Mouse (Mus musculus): ENCODE data around the gene 4932438A13Rik. TPM values are rescaled to one million over a fixed set of nuclear protein-coding genes. Genes with fewer than 3 reads are reported as not detected.

Gene 4932438A13Rik
- 127 and 152 TPM in 2 replicates for total RNA-seq (2014; fragmentation: Nextera tagmentation)
- total RNA-seq (2017), result 40.4 and 41.2 TPM in 2 replicates
- polyA plus RNA-seq (2012), result 1.7 and 2.9 TPM in 2 replicates

- Histone ChIP-seq H3K4me3 (ENCODE audit: low read depth, low read length) (peak within 1 kb of the TSS; percentile 92), H3K27me3 (ENCODE audit: insufficient read depth, low read length) (no peaks in the 10 kb centered on the region), H3K9me3 (replicated peaks) (no peaks in the 10 kb centered on the region), H3K36me3 (replicated peaks) (peaks cover 26% of the 10 kb centered on the region), H3K4me1 (ENCODE audit: insufficient read depth, low read depth, low read length) (peaks cover 16% of the 10 kb centered on the region)
- DNase-seq (ENCODE audit: low spot score) (peak; percentile 89), ATAC-seq (ENCODE audit: extremely low read depth, insufficient number of reproducible peaks, low FRiP score, poor library complexity, severe bottlenecking) (peak; percentile 95)
- TF ChIP-seq POLR2AphosphoS5 (IDR thresholded peaks at IDR 0.05; ENCODE audit: insufficient replicate concordance, low read depth, low read length), result no peak
- no peak for TF ChIP-seq GATA1 (IDR thresholded peaks at IDR 0.05; ENCODE audit: borderline replicate concordance, low read length)
- TF ChIP-seq CTCF (IDR thresholded peaks at IDR 0.05; ENCODE audit: low read depth, low read length), result no peak
- no peak for TF ChIP-seq GATA2 (IDR thresholded peaks at IDR 0.05; ENCODE audit: borderline replicate concordance, low read depth, low read length)
- no peak for TF ChIP-seq TAL1 (conservative IDR thresholded peaks at IDR 0.05; ENCODE audit: low read depth, low read length)
Observed at GRCm38 (mm10) chr3:36862721-36863275, at the start of gene 4932438A13Rik. Gene 4932438A13Rik (plus strand): TSS chr3:36863104.

GRCm38 (mm10) chr3:36816633-36817032 lies 46.3 kb upstream of the 4932438A13Rik start:
- ATAC-seq (ENCODE audit: extremely low read depth, insufficient number of reproducible peaks, low FRiP score, poor library complexity, severe bottlenecking), result no peak
- Histone ChIP-seq H3K9me3 (replicated peaks) (no peaks in the 10 kb centered on the region), H3K4me1 (ENCODE audit: insufficient read depth, low read depth, low read length) (no peaks in the 10 kb centered on the region), H3K27me3 (ENCODE audit: insufficient read depth, low read length) (no peaks in the 10 kb centered on the region), H3K36me3 (replicated peaks) (no peaks in the 10 kb centered on the region), H3K4me3 (ENCODE audit: low read depth, low read length) (no peak overlapping the region)
- no peak for DNase-seq (ENCODE audit: low spot score)
- no peak for TF ChIP-seq GATA1 (IDR thresholded peaks at IDR 0.05; ENCODE audit: borderline replicate concordance, low read length)
- TF ChIP-seq GATA2 (IDR thresholded peaks at IDR 0.05; ENCODE audit: borderline replicate concordance, low read depth, low read length), result no peak
- no peak for TF ChIP-seq CTCF (IDR thresholded peaks at IDR 0.05; ENCODE audit: low read depth, low read length)
- TF ChIP-seq TAL1 (conservative IDR thresholded peaks at IDR 0.05; ENCODE audit: low read depth, low read length), result no peak
- no peak for TF ChIP-seq POLR2AphosphoS5 (IDR thresholded peaks at IDR 0.05; ENCODE audit: insufficient replicate concordance, low read depth, low read length)

DNA sequence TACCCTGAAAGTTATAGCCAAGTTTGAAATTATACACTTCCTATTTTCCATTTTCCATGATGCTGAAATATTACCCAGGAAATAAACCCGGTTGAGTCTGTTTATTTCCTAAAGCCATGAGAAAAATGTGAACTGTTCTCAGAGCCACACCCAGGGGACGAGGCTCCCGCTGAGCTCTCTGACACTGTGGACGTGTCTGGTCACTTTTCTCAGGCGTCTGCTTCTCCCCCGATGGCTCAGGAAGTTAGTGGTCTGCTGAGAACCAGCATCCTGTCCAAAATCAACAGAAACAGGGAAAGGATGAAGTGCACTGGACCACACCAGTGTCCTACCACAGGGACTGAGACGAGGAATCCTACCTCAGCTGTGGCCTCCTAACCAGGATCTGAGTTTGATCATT lies 43.5 kb upstream of the 4932438A13Rik start:
- DNase-seq (ENCODE audit: low spot score) (no peak), ATAC-seq (ENCODE audit: extremely low read depth, insufficient number of reproducible peaks, low FRiP score, poor library complexity, severe bottlenecking) (no peak)
- Histone ChIP-seq H3K4me1 (ENCODE audit: insufficient read depth, low read depth, low read length) (no peaks in the 10 kb centered on the region), H3K27me3 (ENCODE audit: insufficient read depth, low read length) (no peaks in the 10 kb centered on the region), H3K36me3 (replicated peaks) (no peaks in the 10 kb centered on the region), H3K4me3 (ENCODE audit: low read depth, low read length) (no peak overlapping the region), H3K9me3 (replicated peaks) (no peaks in the 10 kb centered on the region)
- TF ChIP-seq CTCF (IDR thresholded peaks at IDR 0.05; ENCODE audit: low read depth, low read length) (no peak), POLR2AphosphoS5 (IDR thresholded peaks at IDR 0.05; ENCODE audit: insufficient replicate concordance, low read depth, low read length) (no peak), GATA2 (IDR thresholded peaks at IDR 0.05; ENCODE audit: borderline replicate concordance, low read depth, low read length) (no peak), GATA1 (IDR thresholded peaks at IDR 0.05; ENCODE audit: borderline replicate concordance, low read length) (no peak), TAL1 (conservative IDR thresholded peaks at IDR 0.05; ENCODE audit: low read depth, low read length) (no peak)

- ATAC-seq (ENCODE audit: extremely low read depth, insufficient number of reproducible peaks, low FRiP score, poor library complexity, severe bottlenecking), result no peak
- Histone ChIP-seq H3K36me3 (replicated peaks) (no peaks in the 10 kb centered on the region), H3K4me1 (ENCODE audit: insufficient read depth, low read depth, low read length) (no peaks in the 10 kb centered on the region)
Observed at GRCm38 (mm10) chr3:36821037-36821436, 41.9 kb upstream of the 4932438A13Rik start.

GRCm38 (mm10) chr3:36825098-36825497 lies 37.8 kb upstream of the 4932438A13Rik start:
- Histone ChIP-seq H3K9me3 (replicated peaks) (no peaks in the 10 kb centered on the region), H3K36me3 (replicated peaks) (no peaks in the 10 kb centered on the region), H3K4me1 (ENCODE audit: insufficient read depth, low read depth, low read length) (no peaks in the 10 kb centered on the region), H3K4me3 (ENCODE audit: low read depth, low read length) (no peak overlapping the region), H3K27me3 (ENCODE audit: insufficient read depth, low read length) (no peaks in the 10 kb centered on the region)
- DNase-seq (ENCODE audit: low spot score) (no peak), ATAC-seq (ENCODE audit: extremely low read depth, insufficient number of reproducible peaks, low FRiP score, poor library complexity, severe bottlenecking) (no peak)
- no peak for TF ChIP-seq GATA2 (IDR thresholded peaks at IDR 0.05; ENCODE audit: borderline replicate concordance, low read depth, low read length)
- TF ChIP-seq CTCF (IDR thresholded peaks at IDR 0.05; ENCODE audit: low read depth, low read length), result no peak
- no peak for TF ChIP-seq POLR2AphosphoS5 (IDR thresholded peaks at IDR 0.05; ENCODE audit: insufficient replicate concordance, low read depth, low read length)
- TF ChIP-seq GATA1 (IDR thresholded peaks at IDR 0.05; ENCODE audit: borderline replicate concordance, low read length), result no peak
- TF ChIP-seq TAL1 (conservative IDR thresholded peaks at IDR 0.05; ENCODE audit: low read depth, low read length), result no peak

More at GRCm38 (mm10) chr3:36821037-36821436, 41.9 kb upstream of the 4932438A13Rik start:
- H3K4me3 ChIP-seq (ENCODE audit: low read depth, low read length), result no peak overlapping the region
- no peak for DNase-seq (ENCODE audit: low spot score)
- TF ChIP-seq TAL1 (conservative IDR thresholded peaks at IDR 0.05; ENCODE audit: low read depth, low read length) (no peak), GATA1 (IDR thresholded peaks at IDR 0.05; ENCODE audit: borderline replicate concordance, low read length) (no peak), POLR2AphosphoS5 (IDR thresholded peaks at IDR 0.05; ENCODE audit: insufficient replicate concordance, low read depth, low read length) (no peak), CTCF (IDR thresholded peaks at IDR 0.05; ENCODE audit: low read depth, low read length) (no peak), GATA2 (IDR thresholded peaks at IDR 0.05; ENCODE audit: borderline replicate concordance, low read depth, low read length) (no peak)
- H3K9me3 ChIP-seq (replicated peaks), result no peaks in the 10 kb centered on the region
- no peaks in the 10 kb centered on the region for H3K27me3 ChIP-seq (ENCODE audit: insufficient read depth, low read length)

GRCm38 (mm10) chr3:36825554-36825953 lies 37.4 kb upstream of the 4932438A13Rik start:
- H3K27me3 ChIP-seq (ENCODE audit: insufficient read depth, low read length), result 0 out of 2 replicates have a peak, but pooled peaks cover 3% of the 10 kb centered on the region
- H3K9me3 ChIP-seq (replicated peaks), result no peaks in the 10 kb centered on the region
- no peak for DNase-seq (ENCODE audit: low spot score)
- no peaks in the 10 kb centered on the region for H3K36me3 ChIP-seq (replicated peaks)
- no peak overlapping the region for H3K4me3 ChIP-seq (ENCODE audit: low read depth, low read length)
- ATAC-seq (ENCODE audit: extremely low read depth, insufficient number of reproducible peaks, low FRiP score, poor library complexity, severe bottlenecking), result no peak
- no peak for TF ChIP-seq TAL1 (conservative IDR thresholded peaks at IDR 0.05; ENCODE audit: low read depth, low read length)
- H3K4me1 ChIP-seq (ENCODE audit: insufficient read depth, low read depth, low read length), result no peaks in the 10 kb centered on the region

Measured in G1E (cell line).